ENCODE assay signal across 10 mouse cellular contexts in genomic region chr3:92902992-92903391, GRCm38 (mm10). TPM values are rescaled to one million over a fixed set of nuclear protein-coding genes. Genes with fewer than 3 reads are reported as not detected.
DNase-seq lines count a peak whose midpoint lies in the region; ATAC-seq and TF ChIP-seq lines count a peak whose summit lies in the region.
"Had no signal": no experiment of that assay in that cellular context is flagged by ENCODE, and none has a peak within 500 bp of the region (broad histone marks: within the 10 kb centered on the region; RNA-seq: fewer than 3 reads in every experiment).

No protein-coding gene starts in this region.

- TF ChIP-seq EP300 in heart, postnatal 0 days (IDR thresholded peaks at IDR 0.05; ENCODE audit: low read depth), result no peak

- TF ChIP-seq CTCF in heart, postnatal 0 days (IDR thresholded peaks at IDR 0.05; ENCODE audit: low read depth), result peak; percentile 50

- intact Hi-C loops in left cerebral cortex, postnatal 25 days (cut with DNase I), result loop anchor here (5.0 kb wide), 2 partner anchors 151 to 751 kb away; partner anchors contain the start of gene Lce1g

- no peaks in the 10 kb centered on the region for H3K27me3 ChIP-seq in heart, postnatal 0 days (ENCODE audit: control insufficient read depth, insufficient read depth, low read length)
- H3K27me3 ChIP-seq in heart, embryonic 11.5 days (ENCODE audit: control insufficient read depth, insufficient read depth, low read length), result no peaks in the 10 kb centered on the region
- no peaks in the 10 kb centered on the region for H3K27me3 ChIP-seq in embryonic facial prominence, embryonic 14.5 days (replicated peaks; ENCODE audit: control insufficient read depth, insufficient read depth, low read length)
- H3K27me3 ChIP-seq: neural tube, embryonic 12.5 days had no signal

- H3K4me3 ChIP-seq in heart, postnatal 0 days (ENCODE audit: low read depth, low read length), result no peak overlapping the region
- H3K4me3 ChIP-seq in heart, embryonic 11.5 days (ENCODE audit: low read depth, low read length), result no peak overlapping the region
- no peak overlapping the region for H3K4me3 ChIP-seq in embryonic facial prominence, embryonic 14.5 days (ENCODE audit: low read depth, low read length)
- H3K4me3 ChIP-seq: neural tube, embryonic 12.5 days had no signal

- no peaks in the 10 kb centered on the region for H3K9me3 ChIP-seq in heart, postnatal 0 days (replicated peaks; ENCODE audit: control insufficient read depth, low read length)
- no peaks in the 10 kb centered on the region for H3K9me3 ChIP-seq in heart, embryonic 11.5 days (replicated peaks; ENCODE audit: control insufficient read depth, low read length)
- H3K9me3 ChIP-seq in embryonic facial prominence, embryonic 14.5 days (ENCODE audit: control insufficient read depth, low read length), result no peaks in the 10 kb centered on the region
- H3K9me3 ChIP-seq: neural tube, embryonic 12.5 days had no signal

- H3K4me2 ChIP-seq in heart, postnatal 0 days (ENCODE audit: low read depth, low read length), result no peak overlapping the region
- no peak overlapping the region for H3K4me2 ChIP-seq in heart, embryonic 11.5 days
- no peak overlapping the region for H3K4me2 ChIP-seq in embryonic facial prominence, embryonic 14.5 days (ENCODE audit: low read depth, low read length)
- H3K4me2 ChIP-seq: neural tube, embryonic 12.5 days had no signal

- H3K4me1 ChIP-seq in heart, postnatal 0 days (ENCODE audit: control insufficient read depth, insufficient read depth), result no peaks in the 10 kb centered on the region
- H3K4me1 ChIP-seq in heart, embryonic 11.5 days (ENCODE audit: control insufficient read depth, insufficient read depth, low read length), result no peaks in the 10 kb centered on the region
- H3K4me1 ChIP-seq in embryonic facial prominence, embryonic 14.5 days (ENCODE audit: control insufficient read depth, insufficient read depth, low read length), result no peaks in the 10 kb centered on the region
- H3K4me1 ChIP-seq: neural tube, embryonic 12.5 days had no signal

- H3K27ac ChIP-seq in heart, postnatal 0 days (ENCODE audit: low read depth), result no peak overlapping the region
- no peak overlapping the region for H3K27ac ChIP-seq in heart, embryonic 11.5 days (ENCODE audit: low read depth, low read length)
- no peak overlapping the region for H3K27ac ChIP-seq in embryonic facial prominence, embryonic 14.5 days (replicated peaks; ENCODE audit: low read depth, low read length)
- H3K27ac ChIP-seq: neural tube, embryonic 12.5 days had no signal

- no peak overlapping the region for H3K9ac ChIP-seq in heart, postnatal 0 days (replicated peaks; ENCODE audit: low read depth, low read length)
- no peak overlapping the region for H3K9ac ChIP-seq in heart, embryonic 11.5 days (ENCODE audit: low read depth, low read length)
- H3K9ac ChIP-seq in embryonic facial prominence, embryonic 14.5 days (ENCODE audit: low read depth, low read length), result no peak overlapping the region
- H3K9ac ChIP-seq: neural tube, embryonic 12.5 days had no signal

- H3K36me3 ChIP-seq in heart, postnatal 0 days (replicated peaks; ENCODE audit: control insufficient read depth, insufficient read depth, low read length), result no peaks in the 10 kb centered on the region
- no peaks in the 10 kb centered on the region for H3K36me3 ChIP-seq in heart, embryonic 11.5 days (ENCODE audit: control insufficient read depth, insufficient read depth, low read length)
- no peaks in the 10 kb centered on the region for H3K36me3 ChIP-seq in embryonic facial prominence, embryonic 14.5 days (ENCODE audit: control insufficient read depth, insufficient read depth, low read length)
- H3K36me3 ChIP-seq: neural tube, embryonic 12.5 days had no signal

- ATAC-seq in heart, postnatal 0 days (ENCODE audit: insufficient read depth, low read depth), result no peak
- ATAC-seq in heart, embryonic 11.5 days (replicated peaks; ENCODE audit: insufficient number of reproducible peaks, low FRiP score, low TSS enrichment), result no peak
- ATAC-seq in embryonic facial prominence, embryonic 14.5 days (ENCODE audit: low read depth), result no peak
- ATAC-seq in megakaryocyte-erythroid progenitor cell, adult 5-6 weeks (replicated peaks; ENCODE audit: low FRiP score, low TSS enrichment, poor library complexity, severe bottlenecking), result no peak

- 17% methylated on average over 3 of the region's 3 CpGs for WGBS in heart, postnatal 0 days
- WGBS in heart, embryonic 11.5 days (ENCODE audit: insufficient replicate concordance), result 21% methylated on average over 3 of the region's 3 CpGs
- 24% methylated on average over 3 of the region's 3 CpGs for WGBS in embryonic facial prominence, embryonic 14.5 days

- no peak for DNase-seq in heart, postnatal 0 days (ENCODE audit: low spot score)
- peak; percentile 38 for DNase-seq in thymus, postnatal 4 days
- DNase-seq in thymus, postnatal 10 days (ENCODE audit: low spot score in 2 of 2), result no peak
- peak; percentile 2 for DNase-seq in embryonic facial prominence, embryonic 14.5 days (ENCODE audit: low spot score)
- peak; percentile 26 to 34 for DNase-seq in left cerebral cortex, postnatal 25 days (ENCODE audit: low spot score in 2 of 2)
- no peak for DNase-seq in thymus, postnatal 0 days (ENCODE audit: low spot score)

RNA-seq across cellular contexts. Expression of gene Lce3a, which starts 23.0 kb away (rescaled TPM):
- not detected in 2 replicates for total RNA-seq in heart, postnatal 0 days (2014; rRNA removed; ENCODE audit: low replicate concordance)
- polyA plus RNA-seq in heart, postnatal 0 days (2015; fragmentation: Nextera tagmentation; extraction: Ambion mirVana), result not detected in 2 replicates
- polyA plus RNA-seq in heart, embryonic 11.5 days (2014; fragmentation: Nextera tagmentation; extraction: Ambion mirVana), result not detected in 2 replicates
- polyA plus RNA-seq in embryonic facial prominence, embryonic 14.5 days (2014; fragmentation: Nextera tagmentation; extraction: Ambion mirVana), result 3.3 and 6.1 TPM in 2 replicates
- not detected for total RNA-seq in left cerebral cortex, postnatal 25 days (2021)
- polyA plus RNA-seq in thymus, postnatal 0 days (2015; fragmentation: Nextera tagmentation; extraction: Ambion mirVana), result 0.42 TPM in 1 of 2 replicates, not detected in the other
- not detected in 2 replicates for total RNA-seq in megakaryocyte-erythroid progenitor cell, adult 5-6 weeks (2014; fragmentation: Nextera tagmentation)
- total RNA-seq in megakaryocyte-erythroid progenitor cell, adult 5-6 weeks (2017), result not detected in 2 replicates
- total RNA-seq: hematopoietic stem cell, adult 5-6 weeks had no signal
- polyA plus RNA-seq: neural tube, embryonic 12.5 days had no signal

RNA-seq across cellular contexts. Expression of gene Lce3b, which starts 29.8 kb away (rescaled TPM):
- total RNA-seq in heart, postnatal 0 days (2014; rRNA removed; ENCODE audit: low replicate concordance), result not detected in 2 replicates
- polyA plus RNA-seq in heart, postnatal 0 days (2015; fragmentation: Nextera tagmentation; extraction: Ambion mirVana), result not detected in 2 replicates
- not detected in 2 replicates for polyA plus RNA-seq in heart, embryonic 11.5 days (2014; fragmentation: Nextera tagmentation; extraction: Ambion mirVana)
- 0.43 and 1.1 TPM in 2 replicates for polyA plus RNA-seq in embryonic facial prominence, embryonic 14.5 days (2014; fragmentation: Nextera tagmentation; extraction: Ambion mirVana)
- not detected for total RNA-seq in left cerebral cortex, postnatal 25 days (2021)
- 1.8 and 2.0 TPM in 2 replicates for polyA plus RNA-seq in thymus, postnatal 0 days (2015; fragmentation: Nextera tagmentation; extraction: Ambion mirVana)
- not detected in 2 replicates for total RNA-seq in megakaryocyte-erythroid progenitor cell, adult 5-6 weeks (2014; fragmentation: Nextera tagmentation)
- not detected in 2 replicates for total RNA-seq in megakaryocyte-erythroid progenitor cell, adult 5-6 weeks (2017)
- total RNA-seq: hematopoietic stem cell, adult 5-6 weeks had no signal
- polyA plus RNA-seq: neural tube, embryonic 12.5 days had no signal

RNA-seq across cellular contexts. Expression of gene 2310050C09Rik, which starts 33.0 kb away (rescaled TPM):
- total RNA-seq in heart, postnatal 0 days (2014; rRNA removed; ENCODE audit: low replicate concordance), result not detected in 2 replicates
- not detected in 2 replicates for polyA plus RNA-seq in heart, postnatal 0 days (2015; fragmentation: Nextera tagmentation; extraction: Ambion mirVana)
- not detected in 2 replicates for polyA plus RNA-seq in heart, embryonic 11.5 days (2014; fragmentation: Nextera tagmentation; extraction: Ambion mirVana)
- polyA plus RNA-seq in embryonic facial prominence, embryonic 14.5 days (2014; fragmentation: Nextera tagmentation; extraction: Ambion mirVana), result not detected in 2 replicates
- total RNA-seq in left cerebral cortex, postnatal 25 days (2021), result not detected
- polyA plus RNA-seq in thymus, postnatal 0 days (2015; fragmentation: Nextera tagmentation; extraction: Ambion mirVana), result 0.19 TPM in 1 of 2 replicates, not detected in the other
- not detected in 2 replicates for total RNA-seq in megakaryocyte-erythroid progenitor cell, adult 5-6 weeks (2014; fragmentation: Nextera tagmentation)
- not detected in 2 replicates for total RNA-seq in megakaryocyte-erythroid progenitor cell, adult 5-6 weeks (2017)
- total RNA-seq: hematopoietic stem cell, adult 5-6 weeks had no signal
- polyA plus RNA-seq: neural tube, embryonic 12.5 days had no signal

RNA-seq across cellular contexts. Expression of gene Lce3c, which starts 41.3 kb away (rescaled TPM):
- total RNA-seq in heart, postnatal 0 days (2014; rRNA removed; ENCODE audit: low replicate concordance), result not detected in 2 replicates
- polyA plus RNA-seq in heart, postnatal 0 days (2015; fragmentation: Nextera tagmentation; extraction: Ambion mirVana), result not detected in 2 replicates
- polyA plus RNA-seq in heart, embryonic 11.5 days (2014; fragmentation: Nextera tagmentation; extraction: Ambion mirVana), result not detected in 2 replicates
- polyA plus RNA-seq in embryonic facial prominence, embryonic 14.5 days (2014; fragmentation: Nextera tagmentation; extraction: Ambion mirVana), result 0.80 and 3.1 TPM in 2 replicates
- total RNA-seq in left cerebral cortex, postnatal 25 days (2021), result not detected
- polyA plus RNA-seq in thymus, postnatal 0 days (2015; fragmentation: Nextera tagmentation; extraction: Ambion mirVana), result 0.66 and 1.4 TPM in 2 replicates
- total RNA-seq in megakaryocyte-erythroid progenitor cell, adult 5-6 weeks (2014; fragmentation: Nextera tagmentation), result not detected in 2 replicates
- total RNA-seq in megakaryocyte-erythroid progenitor cell, adult 5-6 weeks (2017), result not detected in 2 replicates
- total RNA-seq: hematopoietic stem cell, adult 5-6 weeks had no signal
- polyA plus RNA-seq: neural tube, embryonic 12.5 days had no signal

RNA-seq across cellular contexts. Expression of gene Lce1l, which starts 51.9 kb away (rescaled TPM):
- not detected in 2 replicates for total RNA-seq in heart, postnatal 0 days (2014; rRNA removed; ENCODE audit: low replicate concordance)
- not detected in 2 replicates for polyA plus RNA-seq in heart, postnatal 0 days (2015; fragmentation: Nextera tagmentation; extraction: Ambion mirVana)
- not detected in 2 replicates for polyA plus RNA-seq in heart, embryonic 11.5 days (2014; fragmentation: Nextera tagmentation; extraction: Ambion mirVana)
- polyA plus RNA-seq in embryonic facial prominence, embryonic 14.5 days (2014; fragmentation: Nextera tagmentation; extraction: Ambion mirVana), result not detected in 2 replicates
- not detected for total RNA-seq in left cerebral cortex, postnatal 25 days (2021)
- polyA plus RNA-seq in thymus, postnatal 0 days (2015; fragmentation: Nextera tagmentation; extraction: Ambion mirVana), result not detected in 2 replicates
- not detected in 2 replicates for total RNA-seq in megakaryocyte-erythroid progenitor cell, adult 5-6 weeks (2014; fragmentation: Nextera tagmentation)
- total RNA-seq in megakaryocyte-erythroid progenitor cell, adult 5-6 weeks (2017), result not detected in 2 replicates
- total RNA-seq: hematopoietic stem cell, adult 5-6 weeks had no signal
- polyA plus RNA-seq: neural tube, embryonic 12.5 days had no signal

Comparison
In these comparisons a context has a peak if more than half of its experiments do, and no peak if none do; other contexts are left out.
1. DNase-seq: peak in thymus, postnatal 4 days (single experiment), embryonic facial prominence, embryonic 14.5 days (single experiment) and left cerebral cortex, postnatal 25 days (2 of 2); none in heart, postnatal 0 days (single experiment), thymus, postnatal 10 days (0 of 2) and thymus, postnatal 0 days (single experiment).